Mouse (Mus musculus) kidney, adult 2 months (tissue): ENCODE measurements around the gene Adgrf4. TPM values are rescaled to one million over a fixed set of nuclear protein-coding genes. Genes with fewer than 3 reads are reported as not detected.

Source experiments
- DNase-seq: peaks from one replicate; pipeline ENCODE4 v3.0.0; 2021
- H3K27ac ChIP-seq: fragments of 200-500 bp; 2 replicates; pipeline ENCODE4 v1.5.1; 2012; ENCODE audit warnings: low read depth, low read length, control low read depth, inconsistent platforms; ENCODE audit not compliant: insufficient read depth
- H3K27me3 ChIP-seq: fragments of 200-500 bp; replicated peaks from 2 replicates; pipeline ENCODE4 v1.6.1; 2012; ENCODE audit warnings: mild to moderate bottlenecking, moderate library complexity, low read length, inconsistent platforms; ENCODE audit not compliant: control insufficient read depth, insufficient read depth
- H3K36me3 ChIP-seq: fragments of 200-500 bp; 2 replicates; pipeline ENCODE4 v1.6.1; 2012; ENCODE audit warnings: mild to moderate bottlenecking, moderate library complexity, low read length, inconsistent platforms; ENCODE audit not compliant: control insufficient read depth, insufficient read depth
- H3K4me1 ChIP-seq: fragments of 200-500 bp; 2 replicates; pipeline ENCODE4 v1.6.1; 2011; ENCODE audit warnings: low read length; ENCODE audit not compliant: control insufficient read depth, insufficient read depth
- H3K4me3 ChIP-seq: fragments of 200-500 bp; 2 replicates; pipeline ENCODE4 v1.5.1; 2011; ENCODE audit warnings: mild to moderate bottlenecking, low read depth, low read length, control low read depth; ENCODE audit not compliant: insufficient read depth
- CTCF ChIP-seq: fragments of 200-500 bp; conservative IDR thresholded peaks from 2 replicates; pipeline ENCODE4 v1.5.1; 2011; ENCODE audit warnings: low read depth, mild to moderate bottlenecking, control low read depth, low read length, moderate library complexity, mixed read lengths; ENCODE audit not compliant: insufficient read depth, insufficient read length
- POLR2A ChIP-seq: fragments of 200-500 bp; IDR thresholded peaks from one replicate; pipeline ENCODE4 v1.6.1; 2011; ENCODE audit warnings: low read depth, low read length, control low read depth
- WGBS: fragments of 180-500 bp; shearing (Covaris S2); methylation state at CpG from one replicate; pipeline ENCODE4 v1.1.7; 2018; 5-methylcytosine and 5-hydroxymethylcytosine counted together
- polyA plus RNA-seq: library from polyadenylated mRNA; depleted of rRNA; stranded (reverse); fragments of >200 nt; gene quantifications from 2 replicates; pipeline ENCODE4 v1.2.3, GENCODE M21; 2012; rRNA removed

The Adgrf4 gene
- 0.08 and 0.20 TPM in 2 replicates for polyA plus RNA-seq

DNA sequence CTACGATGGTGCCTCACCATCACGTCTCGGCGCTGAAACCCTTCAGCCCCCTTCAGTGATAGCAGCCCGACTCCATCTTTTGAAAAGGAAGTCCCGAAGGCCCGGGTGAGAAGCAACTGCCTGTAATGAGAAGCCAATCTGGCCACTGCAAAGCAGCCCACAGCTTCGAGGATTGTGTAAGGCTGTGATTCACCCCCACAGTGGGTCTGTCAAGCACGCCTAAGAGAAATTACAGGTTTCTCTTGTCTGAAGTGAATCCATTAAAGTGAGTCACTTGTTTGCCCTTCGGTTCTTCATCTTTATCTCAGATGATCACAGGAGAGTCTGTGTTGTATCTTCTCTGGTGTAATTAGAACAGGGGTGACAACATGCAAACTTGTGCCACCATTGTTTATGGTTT lies at the start of gene Adgrf4:
Gene Adgrf4, minus strand, starts transcription at position 149 of the 400 bp plus-strand sequence.
- Histone ChIP-seq H3K4me3 (no peak within 1 kb of the TSS), H3K36me3 (no peaks in the 10 kb centered on the region), H3K27me3 (no peaks in the 10 kb centered on the region), H3K27ac (no peak within 1 kb of the TSS), H3K4me1 (no peaks in the 10 kb centered on the region)
- WGBS, result 85% methylated on average over 10 of the region's 10 CpGs
- DNase-seq, result no peak
- no peak for TF ChIP-seq POLR2A
- no peak for TF ChIP-seq CTCF

DNA sequence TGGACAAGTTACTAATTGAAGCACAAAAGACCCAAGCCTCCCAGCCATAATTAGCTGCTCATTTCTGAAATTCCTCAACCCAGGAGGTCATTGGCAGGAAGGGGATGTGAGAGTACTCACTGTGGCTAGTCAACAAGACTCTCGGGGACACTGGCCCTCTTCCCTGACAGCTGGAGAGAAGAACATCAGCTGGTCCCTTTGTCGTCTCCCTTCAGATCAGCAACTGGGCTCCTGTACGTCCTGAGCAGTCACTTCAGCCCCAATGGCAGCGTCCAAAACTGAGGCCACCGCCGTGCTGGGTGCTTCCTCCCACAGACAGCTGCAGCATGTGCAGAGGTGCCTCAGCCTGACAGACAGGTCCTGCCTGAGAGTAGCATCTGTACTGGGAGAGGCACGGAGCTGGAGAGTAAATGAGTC lies 49.7 kb upstream of the Adgrf4 start, which contains the start of gene Adgrf2:
Gene Adgrf2, minus strand, starts transcription at position 379 of the 417 bp plus-strand sequence.
- 32% methylated on average over 7 of the region's 7 CpGs for WGBS
- DNase-seq, result peak; percentile 32
- H3K27me3 ChIP-seq, result no peaks in the 10 kb centered on the region
- H3K4me1 ChIP-seq, result no peaks in the 10 kb centered on the region
- H3K36me3 ChIP-seq, result no peaks in the 10 kb centered on the region
- H3K4me3 ChIP-seq, result no peak within 1 kb of the TSS
- H3K27ac ChIP-seq, result no peak within 1 kb of the TSS
- no peak for TF ChIP-seq CTCF
- TF ChIP-seq POLR2A, result no peak

DNA sequence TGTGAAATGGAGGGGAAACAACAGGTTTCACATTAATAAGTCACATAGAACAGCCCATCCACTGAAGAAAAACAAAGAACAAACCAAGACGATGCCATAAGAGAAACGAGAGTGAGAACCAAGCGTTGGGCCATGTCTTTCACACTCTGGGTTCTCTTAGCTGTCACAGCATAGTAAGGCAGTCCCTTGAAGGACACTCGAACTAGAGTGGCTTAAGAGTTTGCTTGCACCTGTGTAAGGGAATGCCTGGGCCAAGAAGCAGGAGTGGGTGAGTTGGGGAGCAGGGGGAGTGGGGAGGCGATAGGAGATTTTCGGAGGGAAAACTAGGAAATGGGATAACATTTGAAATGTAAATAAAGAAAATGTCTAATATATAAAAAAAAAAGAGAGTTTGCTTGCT lies 46.7 kb upstream of the Adgrf4 start:
- no peaks in the 10 kb centered on the region for H3K4me1 ChIP-seq
- no peak for DNase-seq
- TF ChIP-seq POLR2A, result no peak
- TF ChIP-seq CTCF, result no peak
- H3K27ac ChIP-seq, result no peak overlapping the region
- no peak overlapping the region for H3K4me3 ChIP-seq
- no peaks in the 10 kb centered on the region for H3K27me3 ChIP-seq
- H3K36me3 ChIP-seq, result no peaks in the 10 kb centered on the region
- WGBS, result 82% methylated on average over 6 of the region's 6 CpGs

DNA sequence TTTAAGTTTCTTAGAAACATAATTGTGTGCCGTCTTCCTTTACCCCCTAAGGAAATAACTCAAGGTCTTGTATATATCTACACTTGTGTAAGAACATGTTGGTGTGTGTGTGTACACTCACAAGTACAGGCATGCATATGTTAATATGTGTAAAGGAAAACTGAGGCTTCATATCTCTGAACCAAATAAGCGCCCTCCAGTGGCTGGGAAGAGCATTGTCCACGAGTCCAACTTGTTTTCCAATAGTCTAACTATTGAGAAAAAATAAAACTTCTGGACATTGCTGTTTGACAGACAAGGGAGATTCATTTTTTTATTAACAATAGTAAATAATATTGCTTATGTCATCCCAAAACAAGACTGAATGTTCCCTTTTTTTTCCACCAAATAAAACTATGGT lies 25.1 kb upstream of the Adgrf4 start:
- Histone ChIP-seq H3K27me3 (no peaks in the 10 kb centered on the region), H3K4me1 (no peaks in the 10 kb centered on the region), H3K36me3 (no peaks in the 10 kb centered on the region), H3K27ac (no peak overlapping the region), H3K4me3 (no peak overlapping the region)
- TF ChIP-seq POLR2A (no peak), CTCF (peak; percentile 24; the same call in 1 of the 2 replicates)
- no peak for DNase-seq
- 59% methylated on average over 3 of the region's 3 CpGs for WGBS

DNA sequence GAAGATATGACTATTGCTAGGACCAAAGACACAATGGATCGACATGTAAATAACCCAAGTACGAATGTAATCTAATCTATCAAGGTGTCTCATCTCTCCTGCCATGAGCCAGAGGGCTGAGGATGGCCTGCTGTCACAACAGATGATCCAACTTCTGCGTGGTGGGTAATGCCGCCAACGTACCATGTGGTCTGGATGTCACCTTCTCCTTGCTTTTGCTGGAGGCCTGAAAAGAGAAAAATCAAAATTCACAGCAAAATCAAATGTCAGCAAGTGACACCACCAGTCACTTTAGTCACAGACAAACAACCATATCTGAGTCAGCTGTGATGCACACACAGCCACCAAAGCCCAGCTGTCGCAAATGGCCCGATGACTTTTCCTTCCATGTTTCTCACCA lies 22.9 kb upstream of the Adgrf4 start:
- H3K36me3 ChIP-seq, result no peaks in the 10 kb centered on the region
- H3K27ac ChIP-seq, result no peak overlapping the region
- WGBS, result 88% methylated on average over 7 of the region's 7 CpGs
- no peak for TF ChIP-seq POLR2A
- TF ChIP-seq CTCF, result no peak
- H3K27me3 ChIP-seq, result no peaks in the 10 kb centered on the region
- no peak overlapping the region for H3K4me3 ChIP-seq
- no peaks in the 10 kb centered on the region for H3K4me1 ChIP-seq
- DNase-seq, result no peak

DNA sequence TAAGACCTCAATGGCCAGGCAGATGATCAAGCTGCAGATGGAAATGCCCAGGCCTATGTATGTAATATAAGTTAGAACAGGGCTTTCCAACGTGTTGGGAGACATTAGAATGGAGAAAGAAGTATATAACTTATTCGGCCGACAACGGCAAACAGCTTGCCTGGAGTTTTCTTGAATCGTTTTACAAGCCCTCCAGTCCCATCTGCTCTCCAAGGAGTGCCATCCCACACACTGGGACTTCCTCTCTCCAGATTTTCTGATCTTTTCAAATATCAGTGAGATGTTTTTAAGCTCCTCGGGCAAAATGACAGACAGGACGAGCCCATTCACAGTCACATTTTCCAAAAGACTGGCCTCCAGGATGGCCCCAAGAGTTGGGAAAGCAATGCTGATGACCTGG lies 18.6 kb upstream of the Adgrf4 start:
- Histone ChIP-seq H3K27me3 (no peaks in the 10 kb centered on the region), H3K27ac (no peak overlapping the region), H3K36me3 (no peaks in the 10 kb centered on the region), H3K4me1 (no peaks in the 10 kb centered on the region), H3K4me3 (no peak overlapping the region)
- DNase-seq, result no peak
- WGBS, result 88% methylated on average over 7 of the region's 7 CpGs
- TF ChIP-seq CTCF (no peak), POLR2A (no peak)

DNA sequence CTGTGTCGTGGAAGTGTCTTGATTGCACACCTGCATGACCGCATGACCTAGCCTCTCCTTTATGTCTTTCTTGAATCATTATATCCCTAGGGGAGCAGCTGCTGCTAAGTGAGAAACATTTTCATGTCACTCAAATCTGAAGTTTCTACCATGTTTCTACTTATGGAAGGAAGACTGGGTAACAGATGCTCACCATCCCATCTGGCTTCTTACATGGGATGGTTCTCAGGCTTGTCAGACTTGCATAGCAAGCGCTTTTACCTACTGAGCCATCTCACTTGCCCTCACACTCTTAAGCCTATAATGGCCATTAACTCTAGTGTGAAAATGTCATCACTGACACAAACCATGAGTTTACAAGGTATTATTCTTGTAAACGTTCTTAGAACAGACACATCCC lies 13.5 kb upstream of the Adgrf4 start:
- H3K4me1 ChIP-seq, result no peaks in the 10 kb centered on the region
- H3K4me3 ChIP-seq, result no peak overlapping the region
- TF ChIP-seq CTCF, result no peak
- no peak for TF ChIP-seq POLR2A
- DNase-seq, result no peak
- WGBS, result 82% methylated on average over 4 of the region's 4 CpGs
- no peaks in the 10 kb centered on the region for H3K27me3 ChIP-seq
- H3K36me3 ChIP-seq, result no peaks in the 10 kb centered on the region
- no peak overlapping the region for H3K27ac ChIP-seq
